Mouse (Mus musculus) thymus, adult 2 months (tissue): ENCODE data around the gene Ly6g6d. TPM values are rescaled to one million over a fixed set of nuclear protein-coding genes. Genes with fewer than 3 reads are reported as not detected.
A peak's percentile ranks its signal among the peaks of the same experiment; 100 is the strongest.

Experiments
- DNase-seq: peaks from one replicate; pipeline ENCODE4 v3.0.0; 2021
- H3K27ac ChIP-seq: fragments of 200-500 bp; 2 replicates; pipeline ENCODE4 v1.5.1; 2012; ENCODE audit warnings: low read length, control low read depth; ENCODE audit not compliant: control insufficient read depth, insufficient read depth
- H3K27me3 ChIP-seq: fragments of 200-500 bp; 2 replicates; pipeline ENCODE4 v1.6.1; 2012; ENCODE audit warnings: mild to moderate bottlenecking, low read length, moderate library complexity, mixed read lengths; ENCODE audit not compliant: control insufficient read depth, insufficient read depth
- H3K36me3 ChIP-seq: fragments of 200-500 bp; 2 replicates; pipeline ENCODE4 v1.6.1; 2012; ENCODE audit warnings: mild to moderate bottlenecking, low read length, moderate library complexity; ENCODE audit not compliant: control insufficient read depth, insufficient read depth
- H3K4me1 ChIP-seq: fragments of 200-500 bp; replicated peaks from 2 replicates; pipeline ENCODE4 v1.6.1; 2012; ENCODE audit warnings: low read length; ENCODE audit not compliant: control insufficient read depth, insufficient read depth
- H3K4me3 ChIP-seq: fragments of 200-500 bp; 2 replicates; pipeline ENCODE4 v1.5.1; 2012; ENCODE audit warnings: mild to moderate bottlenecking, low read length, control low read depth, moderate library complexity; ENCODE audit not compliant: control insufficient read depth, insufficient read depth
- CTCF ChIP-seq: fragments of 200-500 bp; IDR thresholded peaks from 2 replicates; pipeline ENCODE4 v1.5.1; 2012; ENCODE audit warnings: mild to moderate bottlenecking, control low read depth, low read length, moderate library complexity, borderline replicate concordance; ENCODE audit not compliant: control insufficient read depth, poor library complexity, insufficient read depth; ENCODE audit errors: extremely low read depth
- POLR2A ChIP-seq: fragments of 200-500 bp; IDR thresholded peaks from 2 replicates; pipeline ENCODE4 v1.6.1; 2012; ENCODE audit warnings: mild to moderate bottlenecking, low read length, control low read depth, moderate library complexity; ENCODE audit not compliant: control insufficient read depth, poor library complexity, insufficient read depth; ENCODE audit errors: extremely low read depth
- WGBS: fragments of 180-500 bp; shearing (Covaris S2); methylation state at CpG from one replicate; pipeline ENCODE4 v1.1.7; 2018; 5-methylcytosine and 5-hydroxymethylcytosine counted together
- polyA plus RNA-seq: library from polyadenylated mRNA; depleted of rRNA; stranded (reverse); fragments of >200 nt; gene quantifications from 2 replicates; pipeline ENCODE4 v1.2.3, GENCODE M21; 2012

The Ly6g6d gene
- polyA plus RNA-seq, 1 experiment = 1.5 TPM

- Histone ChIP-seq H3K27me3 (no peaks in the 10 kb centered on the region), H3K4me3 (peak within 1 kb of the TSS; percentile 86), H3K27ac (peak within 1 kb of the TSS; percentile 31), H3K36me3 (peaks cover 19% of the 10 kb centered on the region), H3K4me1 (peaks cover 17% of the 10 kb centered on the region)
- TF ChIP-seq CTCF (no peak), POLR2A (no peak)
- DNase-seq = peak; percentile 41
- WGBS = under 1% methylated on average over 19 of the region's 19 CpGs
These were observed 44.0 kb upstream of the Ly6g6d start, which contains the start of gene Csnk2b for GRCm38 (mm10) chr17:35121871-35122303. Csnk2b (minus strand) TSS chr17:35122053.

- peak within 1 kb of the TSS; percentile 86 for H3K4me3 ChIP-seq
- H3K27ac ChIP-seq = peak within 1 kb of the TSS; percentile 31
- under 1% methylated on average over 50 of the region's 50 CpGs for WGBS
- DNase-seq = peak; percentile 98
- TF ChIP-seq POLR2A = peak; percentile 48; the same call in 1 of the 2 replicates
- TF ChIP-seq CTCF = no peak
- H3K27me3 ChIP-seq = no peaks in the 10 kb centered on the region
- peaks cover 13% of the 10 kb centered on the region for H3K4me1 ChIP-seq
- peaks cover 24% of the 10 kb centered on the region for H3K36me3 ChIP-seq
These were observed 43.4 kb upstream of the Ly6g6d start, which contains the start of gene Gpank1 for GRCm38 (mm10) chr17:35121143-35121799. Gpank1 (plus strand) TSS chr17:35121455.

GRCm38 (mm10) chr17:35120745-35121142, 42.9 kb upstream of the Ly6g6d start:
- no peak for DNase-seq

GRCm38 (mm10) chr17:35115046-35116019, 37.5 kb upstream of the Ly6g6d start, which contains the start of gene Ly6g5b:
Ly6g5b (minus strand) TSS chr17:35115428.
- H3K4me3 ChIP-seq = no peak within 1 kb of the TSS
- DNase-seq = peak; percentile 63
- peak; percentile 67; the same call in 1 of the 2 replicates for TF ChIP-seq CTCF
- no peak for TF ChIP-seq POLR2A
- peaks cover 24% of the 10 kb centered on the region for H3K4me1 ChIP-seq
- H3K27ac ChIP-seq = no peak within 1 kb of the TSS
- 70% methylated on average over 8 of the region's 8 CpGs for WGBS
- H3K27me3 ChIP-seq = no peaks in the 10 kb centered on the region
- peaks cover 30% of the 10 kb centered on the region for H3K36me3 ChIP-seq

More at GRCm38 (mm10) chr17:35120745-35121142, 42.9 kb upstream of the Ly6g6d start:
- TF ChIP-seq CTCF (no peak), POLR2A (0 out of 2 replicates have a peak, but pooled peaks have one; percentile 3)
- Histone ChIP-seq H3K27me3 (no peaks in the 10 kb centered on the region), H3K4me3 (peak overlapping the region; percentile 86), H3K27ac (no peak overlapping the region), H3K4me1 (peaks cover 16% of the 10 kb centered on the region), H3K36me3 (peaks cover 30% of the 10 kb centered on the region)
- WGBS = under 1% methylated on average over 33 of the region's 33 CpGs

GRCm38 (mm10) chr17:35111774-35112173, 33.9 kb upstream of the Ly6g6d start:
- Histone ChIP-seq H3K27ac (no peak overlapping the region), H3K36me3 (peaks cover 11% of the 10 kb centered on the region; the same call in 1 of the 2 replicates), H3K27me3 (no peaks in the 10 kb centered on the region), H3K4me1 (peaks cover 22% of the 10 kb centered on the region), H3K4me3 (no peak overlapping the region)
- no peak for DNase-seq
- WGBS = 94% methylated on average over 9 of the region's 9 CpGs
- TF ChIP-seq CTCF = no peak
- TF ChIP-seq POLR2A = no peak

GRCm38 (mm10) chr17:35108097-35108496, 30.2 kb upstream of the Ly6g6d start, which contains the start of gene Ly6g5c:
Ly6g5c (plus strand) TSS chr17:35108279.
- Histone ChIP-seq H3K4me3 (no peak within 1 kb of the TSS), H3K27ac (no peak within 1 kb of the TSS), H3K36me3 (0 out of 2 replicates have a peak, but pooled peaks cover 3% of the 10 kb centered on the region), H3K27me3 (no peaks in the 10 kb centered on the region), H3K4me1 (peaks cover 2% of the 10 kb centered on the region; the same call in 1 of the 2 replicates)
- WGBS = 94% methylated on average over 6 of the region's 6 CpGs
- DNase-seq = no peak
- TF ChIP-seq POLR2A (no peak), CTCF (no peak)
